Comparison of ENCODE assay signal across 13 mouse cellular contexts in genomic region chr2:27365296-27365695, GRCm38 (mm10).
DNase-seq lines count a peak whose midpoint lies in the region.
"Had no signal": no experiment of that assay in that cellular context is flagged by ENCODE, and none has a peak within 500 bp of the region (broad histone marks: within the 10 kb centered on the region; RNA-seq: fewer than 3 reads in every experiment).

No protein-coding gene starts in this region.

- DNase-seq in adrenal gland, postnatal 10 days = peak; percentile 44
- DNase-seq in adrenal gland, adult 18-20 months (ENCODE audit: low spot score in 2 of 2) = no peak
- DNase-seq in 416B (ENCODE audit: low read depth) = peak; percentile 16
- DNase-seq in Muller cell, postnatal 12 days (ENCODE audit: inconsistent ontology term) = peak; percentile 36
- no peak for DNase-seq in cerebellum, postnatal 14 days
- no peak for DNase-seq in frontal cortex, postnatal 25 days (ENCODE audit: low spot score in 2 of 2)
- DNase-seq: cerebellum, adult 18-20 months; cerebellum, adult 9-11 months; forebrain, postnatal 0 days; gastrocnemius, adult 2 months; gastrocnemius, postnatal 25 days; heart, postnatal 36 days; kidney, adult 2 months had no signal

Comparison
In these comparisons a context has a peak if more than half of its experiments do, and no peak if none do; other contexts are left out.
1. DNase-seq: peak in adrenal gland, postnatal 10 days (single experiment), 416B (single experiment) and Muller cell, postnatal 12 days (single experiment); none in adrenal gland, adult 18-20 months (0 of 2), cerebellum, postnatal 14 days (0 of 2) and frontal cortex, postnatal 25 days (0 of 2).